Mouse (Mus musculus): ENCODE measurements around the gene Rpa1. TPM values are rescaled to one million over a fixed set of nuclear protein-coding genes. Genes with fewer than 3 reads are reported as not detected.
"Not testable (repeated sequence)": the region's sequence is repeated elsewhere in the genome, so short reads cannot be mapped to it uniquely, and the experiment has no call there.

Gene Rpa1
- 66.9 and 105 TPM in 2 replicates for total RNA-seq (2014; rRNA removed)
- polyA plus RNA-seq (2015; fragmentation: Nextera tagmentation; extraction: Ambion mirVana) = 51.1 and 55.5 TPM in 2 replicates

GRCm38 (mm10) chr11:75348199-75348889 lies at the start of gene Rpa1, which contains the start of gene Smyd4:
TSS of gene Rpa1 (minus strand) at chr11:75348324.
TSS of gene Smyd4 (plus strand) at chr11:75348433.
- 1% methylated on average over 56 of the region's 56 CpGs for WGBS
- ATAC-seq = peak; percentile 100

GRCm38 (mm10) chr11:75397452-75397851 lies 49.3 kb upstream of the Rpa1 start:
- H3K9ac ChIP-seq (replicated peaks; ENCODE audit: low read length) = no peak overlapping the region
- 72% methylated on average over 7 of the region's 7 CpGs for WGBS
- no peaks in the 10 kb centered on the region for H3K9me3 ChIP-seq (ENCODE audit: low read length)
- H3K4me1 ChIP-seq (ENCODE audit: insufficient read depth, low read length) = no peaks in the 10 kb centered on the region
- TF ChIP-seq CTCF (IDR thresholded peaks at IDR 0.05; ENCODE audit: low read depth) = no peak
- H3K36me3 ChIP-seq (ENCODE audit: insufficient read depth, low read length) = no peaks in the 10 kb centered on the region
- no peak overlapping the region for H3K4me2 ChIP-seq (ENCODE audit: low read depth, low read length)
- DNase-seq (ENCODE audit: low spot score) (no peak), ATAC-seq (no peak)
- no peak overlapping the region for H3K4me3 ChIP-seq (ENCODE audit: low read length)
- H3K27ac ChIP-seq = no peak overlapping the region
- no peaks in the 10 kb centered on the region for H3K27me3 ChIP-seq (ENCODE audit: insufficient read depth, low read length)

More at GRCm38 (mm10) chr11:75348199-75348889, at the start of gene Rpa1, which contains the start of gene Smyd4:
- H3K4me2 ChIP-seq (ENCODE audit: low read depth, low read length) = peak within 1 kb of the TSS; percentile 64
- no peaks in the 10 kb centered on the region for H3K27me3 ChIP-seq (ENCODE audit: insufficient read depth, low read length)
- H3K9me3 ChIP-seq (ENCODE audit: low read length) = no peaks in the 10 kb centered on the region
- peak within 1 kb of the TSS; percentile 50 for H3K9ac ChIP-seq (replicated peaks; ENCODE audit: low read length)
- peak; percentile 98 for DNase-seq (ENCODE audit: low spot score)
- H3K4me3 ChIP-seq (ENCODE audit: low read length) = peak within 1 kb of the TSS; percentile 68
- H3K36me3 ChIP-seq (ENCODE audit: insufficient read depth, low read length) = no peaks in the 10 kb centered on the region
- no peaks in the 10 kb centered on the region; the same call in 1 of the 2 replicates for H3K4me1 ChIP-seq (ENCODE audit: insufficient read depth, low read length)
- no peak; the same call in 1 of the 2 replicates for TF ChIP-seq CTCF (IDR thresholded peaks at IDR 0.05; ENCODE audit: low read depth)
- H3K27ac ChIP-seq = peak within 1 kb of the TSS; percentile 46; the same call in 1 of the 2 replicates

- Histone ChIP-seq H3K27ac (no peak overlapping the region), H3K4me1 (ENCODE audit: insufficient read depth, low read length) (no peaks in the 10 kb centered on the region)
- no peak for DNase-seq (ENCODE audit: low spot score)
These were observed 47.5 kb upstream of the Rpa1 start for GRCm38 (mm10) chr11:75395611-75396010.

GRCm38 (mm10) chr11:75383529-75383928 lies 35.4 kb upstream of the Rpa1 start:
- WGBS = 66% methylated on average over 3 of the region's 3 CpGs
- not testable (repeated sequence) for H3K9me3 ChIP-seq (ENCODE audit: low read length); H3K9ac ChIP-seq (replicated peaks; ENCODE audit: low read length); ATAC-seq; DNase-seq (ENCODE audit: low spot score); H3K4me1 ChIP-seq (ENCODE audit: insufficient read depth, low read length); H3K4me2 ChIP-seq (ENCODE audit: low read depth, low read length); H3K27me3 ChIP-seq (ENCODE audit: insufficient read depth, low read length); H3K27ac ChIP-seq; H3K36me3 ChIP-seq (ENCODE audit: insufficient read depth, low read length); H3K4me3 ChIP-seq (ENCODE audit: low read length)

More at GRCm38 (mm10) chr11:75395611-75396010, 47.5 kb upstream of the Rpa1 start:
- Histone ChIP-seq H3K9ac (replicated peaks; ENCODE audit: low read length) (no peak overlapping the region), H3K27me3 (ENCODE audit: insufficient read depth, low read length) (no peaks in the 10 kb centered on the region), H3K4me3 (ENCODE audit: low read length) (no peak overlapping the region), H3K9me3 (ENCODE audit: low read length) (no peaks in the 10 kb centered on the region), H3K4me2 (ENCODE audit: low read depth, low read length) (no peak overlapping the region), H3K36me3 (ENCODE audit: insufficient read depth, low read length) (no peaks in the 10 kb centered on the region)
- WGBS = 88% methylated on average over 1 of the region's 1 CpGs
- ATAC-seq = no peak
- no peak for TF ChIP-seq CTCF (IDR thresholded peaks at IDR 0.05; ENCODE audit: low read depth)

- not testable (repeated sequence) for H3K27ac ChIP-seq; H3K9ac ChIP-seq (replicated peaks; ENCODE audit: low read length); DNase-seq (ENCODE audit: low spot score); H3K4me3 ChIP-seq (ENCODE audit: low read length); H3K9me3 ChIP-seq (ENCODE audit: low read length); ATAC-seq; H3K36me3 ChIP-seq (ENCODE audit: insufficient read depth, low read length); H3K27me3 ChIP-seq (ENCODE audit: insufficient read depth, low read length); H3K4me2 ChIP-seq (ENCODE audit: low read depth, low read length); H3K4me1 ChIP-seq (ENCODE audit: insufficient read depth, low read length)
- WGBS = 98% methylated on average over 2 of the region's 2 CpGs
These were observed 30.7 kb upstream of the Rpa1 start for GRCm38 (mm10) chr11:75378786-75379185.

GRCm38 (mm10) chr11:75377125-75377524 lies 29.0 kb upstream of the Rpa1 start:
- ATAC-seq (no peak), DNase-seq (ENCODE audit: low spot score) (no peak)
- H3K4me3 ChIP-seq (ENCODE audit: low read length) = no peak overlapping the region
- H3K4me1 ChIP-seq (ENCODE audit: insufficient read depth, low read length) = no peaks in the 10 kb centered on the region
- H3K4me2 ChIP-seq (ENCODE audit: low read depth, low read length) = no peak overlapping the region
- no peak overlapping the region for H3K27ac ChIP-seq
- no peak for TF ChIP-seq CTCF (IDR thresholded peaks at IDR 0.05; ENCODE audit: low read depth)
- no peak overlapping the region for H3K9ac ChIP-seq (replicated peaks; ENCODE audit: low read length)
- H3K27me3 ChIP-seq (ENCODE audit: insufficient read depth, low read length) = no peaks in the 10 kb centered on the region
- no peaks in the 10 kb centered on the region for H3K36me3 ChIP-seq (ENCODE audit: insufficient read depth, low read length)
- 84% methylated on average over 1 of the region's 1 CpGs for WGBS
- no peaks in the 10 kb centered on the region for H3K9me3 ChIP-seq (ENCODE audit: low read length)

- WGBS = 90% methylated on average over 1 of the region's 1 CpGs
- Histone ChIP-seq H3K4me1 (ENCODE audit: insufficient read depth, low read length) (no peaks in the 10 kb centered on the region), H3K9ac (replicated peaks; ENCODE audit: low read length) (no peak overlapping the region), H3K9me3 (ENCODE audit: low read length) (no peaks in the 10 kb centered on the region), H3K27me3 (ENCODE audit: insufficient read depth, low read length) (no peaks in the 10 kb centered on the region), H3K4me3 (ENCODE audit: low read length) (no peak overlapping the region), H3K36me3 (ENCODE audit: insufficient read depth, low read length) (no peaks in the 10 kb centered on the region), H3K27ac (no peak overlapping the region), H3K4me2 (ENCODE audit: low read depth, low read length) (no peak overlapping the region)
- no peak for ATAC-seq
- TF ChIP-seq CTCF (IDR thresholded peaks at IDR 0.05; ENCODE audit: low read depth) = no peak
- DNase-seq (ENCODE audit: low spot score) = no peak
These were observed 7.4 kb upstream of the Rpa1 start for GRCm38 (mm10) chr11:75355475-75355874.
